Mouse (Mus musculus) cerebellum, adult 2 months (tissue): Measurements from ENCODE around the gene Tmem119. TPM values are rescaled to one million over a fixed set of nuclear protein-coding genes. Genes with fewer than 3 reads are reported as not detected.

Experiments used
- DNase-seq, 2 experiments: peaks; one replicate each; pipeline ENCODE4 v3.0.0; 2021
- H3K27ac ChIP-seq: fragments of 200-500 bp; 2 replicates; pipeline ENCODE4 v1.5.1; 2012; ENCODE audit warnings: low read length, control low read depth, inconsistent platforms; ENCODE audit not compliant: insufficient read depth
- H3K27me3 ChIP-seq: fragments of 200-500 bp; 2 replicates; pipeline ENCODE4 v1.6.1; 2012; ENCODE audit warnings: inconsistent platforms, mild to moderate bottlenecking, low read length, moderate library complexity; ENCODE audit not compliant: control insufficient read depth, insufficient read depth
- H3K4me1 ChIP-seq: fragments of 200-500 bp; 2 replicates; pipeline ENCODE4 v1.6.1; 2011; ENCODE audit warnings: low read length; ENCODE audit not compliant: control insufficient read depth, insufficient read depth
- H3K4me3 ChIP-seq: fragments of 200-500 bp; replicated peaks from 2 replicates; pipeline ENCODE3; 2011; ENCODE audit warnings: mild to moderate bottlenecking, low read depth, low read length, control low read depth; ENCODE audit not compliant: insufficient read depth
- CTCF ChIP-seq: fragments of 200-500 bp; IDR thresholded peaks from 2 replicates; pipeline ENCODE4 v1.5.1; 2011; ENCODE audit warnings: low read depth, mild to moderate bottlenecking, control low read depth, low read length, moderate library complexity, borderline replicate concordance; ENCODE audit not compliant: insufficient read depth
- POLR2A ChIP-seq: fragments of 200-500 bp; IDR thresholded peaks from 2 replicates; pipeline ENCODE4 v1.6.1; 2011; ENCODE audit warnings: low read length, control low read depth, borderline replicate concordance; ENCODE audit not compliant: insufficient read depth
- WGBS: fragments of 180-500 bp; shearing (Covaris S2); methylation state at CpG from one replicate; pipeline ENCODE4 v1.1.7; 2018; 5-methylcytosine and 5-hydroxymethylcytosine counted together
- polyA plus RNA-seq: library from polyadenylated mRNA; depleted of rRNA; stranded (reverse); fragments of >200 nt; gene quantifications from 2 replicates; pipeline ENCODE4 v1.2.3, GENCODE M21; 2012

Tmem119 gene
- polyA plus RNA-seq, 1 experiment, result 7.4 TPM

- Histone ChIP-seq H3K4me1 (no peaks in the 10 kb centered on the region), H3K4me3 (no peak overlapping the region), H3K27ac (no peak overlapping the region), H3K27me3 (no peaks in the 10 kb centered on the region)
- DNase-seq, result no peak
- TF ChIP-seq CTCF (no peak), POLR2A (no peak)
- 69% methylated on average over 7 of the region's 7 CpGs for WGBS
These were observed 28.2 kb upstream of the Tmem119 start for GRCm38 (mm10) chr5:113828481-113828880.

GRCm38 (mm10) chr5:113827991-113828411 lies 27.7 kb upstream of the Tmem119 start:
- WGBS, result 65% methylated on average over 4 of the region's 4 CpGs
- no peak overlapping the region for H3K27ac ChIP-seq
- H3K27me3 ChIP-seq, result no peaks in the 10 kb centered on the region
- TF ChIP-seq CTCF (no peak), POLR2A (no peak)
- no peak for DNase-seq
- no peaks in the 10 kb centered on the region for H3K4me1 ChIP-seq
- no peak overlapping the region for H3K4me3 ChIP-seq

- Histone ChIP-seq H3K4me1 (no peaks in the 10 kb centered on the region), H3K4me3 (no peak overlapping the region), H3K27me3 (no peaks in the 10 kb centered on the region), H3K27ac (no peak overlapping the region)
- no peak for TF ChIP-seq CTCF
- no peak for TF ChIP-seq POLR2A
- no peak for DNase-seq
- 56% methylated on average over 4 of the region's 4 CpGs for WGBS
These were observed 26.3 kb upstream of the Tmem119 start for GRCm38 (mm10) chr5:113826619-113827018.

- Histone ChIP-seq H3K4me3 (no peak overlapping the region), H3K4me1 (no peaks in the 10 kb centered on the region), H3K27ac (no peak overlapping the region), H3K27me3 (no peaks in the 10 kb centered on the region)
- DNase-seq, result no peak
- TF ChIP-seq CTCF, result no peak
- no peak for TF ChIP-seq POLR2A
- WGBS, result 84% methylated on average over 7 of the region's 7 CpGs
These were observed 25.2 kb upstream of the Tmem119 start for GRCm38 (mm10) chr5:113825558-113825957.

GRCm38 (mm10) chr5:113824228-113824627 lies 23.9 kb upstream of the Tmem119 start:
- Histone ChIP-seq H3K27ac (no peak overlapping the region), H3K27me3 (no peaks in the 10 kb centered on the region), H3K4me1 (no peaks in the 10 kb centered on the region), H3K4me3 (no peak overlapping the region)
- WGBS, result 87% methylated on average over 4 of the region's 4 CpGs
- no peak for DNase-seq
- TF ChIP-seq CTCF, result no peak
- no peak for TF ChIP-seq POLR2A

GRCm38 (mm10) chr5:113818572-113818971 lies 18.3 kb upstream of the Tmem119 start:
- 74% methylated on average over 14 of the region's 14 CpGs for WGBS

GRCm38 (mm10) chr5:113815638-113816152 lies 15.4 kb upstream of the Tmem119 start:
- Histone ChIP-seq H3K4me1 (no peaks in the 10 kb centered on the region), H3K4me3 (no peak overlapping the region), H3K27ac (no peak overlapping the region), H3K27me3 (no peaks in the 10 kb centered on the region)
- WGBS, result 11% methylated on average over 15 of the region's 15 CpGs
- peak; percentile 63 to 72 for DNase-seq
- TF ChIP-seq POLR2A, result no peak
- peak; percentile 86 for TF ChIP-seq CTCF

More at GRCm38 (mm10) chr5:113818572-113818971, 18.3 kb upstream of the Tmem119 start:
- Histone ChIP-seq H3K27me3 (no peaks in the 10 kb centered on the region), H3K4me3 (no peak overlapping the region), H3K4me1 (no peaks in the 10 kb centered on the region), H3K27ac (no peak overlapping the region)
- DNase-seq, result no peak
- TF ChIP-seq CTCF (no peak), POLR2A (no peak)

GRCm38 (mm10) chr5:113815041-113815389 lies 14.7 kb upstream of the Tmem119 start:
- Histone ChIP-seq H3K4me1 (no peaks in the 10 kb centered on the region), H3K4me3 (no peak overlapping the region), H3K27ac (no peak overlapping the region), H3K27me3 (no peaks in the 10 kb centered on the region)
- TF ChIP-seq CTCF (no peak), POLR2A (no peak)
- no peak for DNase-seq
- 57% methylated on average over 11 of the region's 11 CpGs for WGBS
